Mouse (Mus musculus) lung, postnatal 14 days (tissue): ENCODE measurements around the gene Ccdc103.

Source experiments
- DNase-seq: peaks from one replicate; pipeline ENCODE4 v3.0.0; 2021

The Ccdc103 gene

GRCm38 (mm10) chr11:102893015-102893651, 12.1 kb downstream of the Ccdc103 start:
- peak; percentile 71 for DNase-seq

- no peak for DNase-seq
These were observed 13.7 kb downstream of the Ccdc103 start for GRCm38 (mm10) chr11:102894716-102895115.

- no peak for DNase-seq
These were observed 14.8 kb downstream of the Ccdc103 start for GRCm38 (mm10) chr11:102895779-102896178.

- DNase-seq: no peak
These were observed 15.6 kb downstream of the Ccdc103 start for GRCm38 (mm10) chr11:102896641-102897040.

- DNase-seq: no peak
These were observed 17.4 kb downstream of the Ccdc103 start for GRCm38 (mm10) chr11:102898408-102898807.

- DNase-seq: peak; percentile 89
These were observed 19.8 kb downstream of the Ccdc103 start, which contains the start of gene Gfap for GRCm38 (mm10) chr11:102900763-102901162. Gene Gfap, minus strand, starts transcription at chr11:102900912.

GRCm38 (mm10) chr11:102901199-102901598, 20.2 kb downstream of the Ccdc103 start:
- DNase-seq: no peak

- no peak for DNase-seq
These were observed 21.1 kb downstream of the Ccdc103 start for GRCm38 (mm10) chr11:102902107-102902506.

- DNase-seq: no peak
These were observed 22.6 kb downstream of the Ccdc103 start for GRCm38 (mm10) chr11:102903654-102904053.

GRCm38 (mm10) chr11:102911376-102911775, 30.4 kb downstream of the Ccdc103 start:
- DNase-seq: no peak

- DNase-seq: no peak
These were observed 34.4 kb downstream of the Ccdc103 start for GRCm38 (mm10) chr11:102915380-102915779.

GRCm38 (mm10) chr11:102918077-102918476, 37.1 kb downstream of the Ccdc103 start:
- no peak for DNase-seq

GRCm38 (mm10) chr11:102921491-102921890, 40.5 kb downstream of the Ccdc103 start:
- DNase-seq: no peak

GRCm38 (mm10) chr11:102924557-102925350, 43.8 kb downstream of the Ccdc103 start, which contains the start of gene Kif18b:
Gene Kif18b, minus strand, starts transcription at chr11:102925124.
- peak; percentile 96 for DNase-seq

- DNase-seq: peak; percentile 44
These were observed 44.3 kb downstream of the Ccdc103 start for GRCm38 (mm10) chr11:102925351-102925717.

GRCm38 (mm10) chr11:102930672-102931071, 49.7 kb downstream of the Ccdc103 start:
- no peak for DNase-seq
